Mouse (Mus musculus) embryonic facial prominence, embryonic 10.5 days (tissue): ENCODE results near the gene Vmn1r85. TPM values are rescaled to one million over a fixed set of nuclear protein-coding genes. Genes with fewer than 3 reads are reported as not detected.
A peak's percentile ranks its signal among the peaks of the same experiment; 100 is the strongest.

ENCODE experiments used
- DNase-seq: peaks from one replicate; pipeline ENCODE4 v3.0.0-alpha.2; 2017; ENCODE audit warnings: low spot score
- H3K27ac ChIP-seq: fragments of 300-500 bp; sonication (generic); replicated peaks from 2 replicates; pipeline ENCODE4 v1.5.1; 2016; ENCODE audit warnings: mild to moderate bottlenecking
- H3K27me3 ChIP-seq: fragments of 300-500 bp; sonication (generic); replicated peaks from 2 replicates; pipeline ENCODE4 v1.6.1; 2016; ENCODE audit warnings: low read depth, mild to moderate bottlenecking; ENCODE audit not compliant: poor library complexity, severe bottlenecking
- H3K36me3 ChIP-seq: fragments of 300-500 bp; sonication (generic); replicated peaks from 2 replicates; pipeline ENCODE4 v1.6.1; 2016; ENCODE audit warnings: mild to moderate bottlenecking, moderate library complexity
- H3K4me1 ChIP-seq: fragments of 300-500 bp; sonication (generic); 2 replicates; pipeline ENCODE4 v1.6.1; 2016
- H3K4me3 ChIP-seq: fragments of 300-500 bp; sonication (generic); 2 replicates; pipeline ENCODE4 v1.5.1; 2016; ENCODE audit warnings: mild to moderate bottlenecking, moderate library complexity
- H3K9me3 ChIP-seq: fragments of 300-500 bp; sonication (generic); 2 replicates; pipeline ENCODE4 v1.6.1; 2016; ENCODE audit warnings: mild to moderate bottlenecking
- WGBS: fragments of 180-500 bp; shearing (Covaris S2); methylation state at CpG from one replicate; pipeline ENCODE4 v1.1.7; 2016; 5-methylcytosine and 5-hydroxymethylcytosine counted together
- polyA plus RNA-seq: library from polyadenylated mRNA; unstranded; fragments of >200 nt; fragmentation: Nextera tagmentation; extraction: Ambion mirVana; gene quantifications from 2 replicates; pipeline ENCODE4 v1.2.1, GENCODE M21; 2016

Vmn1r85 gene
- polyA plus RNA-seq, 1 experiment from 2014 or later = not detected

- DNase-seq = no peak
- peak overlapping the region; percentile 95 for H3K27ac ChIP-seq
- H3K9me3 ChIP-seq = no peaks in the 10 kb centered on the region
- H3K4me1 ChIP-seq = peaks cover 5% of the 10 kb centered on the region; the same call in 1 of the 2 replicates
- H3K4me3 ChIP-seq = peak overlapping the region; percentile 71
- H3K27me3 ChIP-seq = no peaks in the 10 kb centered on the region
- no peaks in the 10 kb centered on the region for H3K36me3 ChIP-seq
- WGBS = 94% methylated on average over 2 of the region's 2 CpGs
These were observed 41.5 kb downstream of the Vmn1r85 start for GRCm38 (mm10) chr7:13053501-13053900.

- peak overlapping the region; percentile 71; the same call in 1 of the 2 replicates for H3K4me3 ChIP-seq
- H3K27ac ChIP-seq = no peak overlapping the region
- H3K36me3 ChIP-seq = no peaks in the 10 kb centered on the region
- peaks cover 5% of the 10 kb centered on the region; the same call in 1 of the 2 replicates for H3K4me1 ChIP-seq
- no peaks in the 10 kb centered on the region for H3K9me3 ChIP-seq
- DNase-seq = no peak
- WGBS = 89% methylated on average over 13 of the region's 13 CpGs
- no peaks in the 10 kb centered on the region for H3K27me3 ChIP-seq
These were observed 42.0 kb downstream of the Vmn1r85 start for GRCm38 (mm10) chr7:13053001-13053400.

- H3K4me3 ChIP-seq = no peak overlapping the region
- peaks cover 49% of the 10 kb centered on the region for H3K27me3 ChIP-seq
- DNase-seq = peak; percentile 58
- no peak overlapping the region for H3K27ac ChIP-seq
- 16% methylated on average over 2 of the region's 2 CpGs for WGBS
- H3K36me3 ChIP-seq = no peaks in the 10 kb centered on the region
- H3K9me3 ChIP-seq = peaks cover 15% of the 10 kb centered on the region
- H3K4me1 ChIP-seq = peaks cover 15% of the 10 kb centered on the region
These were observed 48.9 kb downstream of the Vmn1r85 start for GRCm38 (mm10) chr7:13046084-13046483.

- H3K27ac ChIP-seq = peak overlapping the region; percentile 53
- H3K27me3 ChIP-seq = peaks cover 55% of the 10 kb centered on the region
- H3K4me3 ChIP-seq = peak overlapping the region; percentile 61
These were observed 50.7 kb downstream of the Vmn1r85 start for GRCm38 (mm10) chr7:13044254-13044625.

GRCm38 (mm10) chr7:13043445-13044253 lies 51.3 kb downstream of the Vmn1r85 start:
- peak; percentile 72 for DNase-seq

More at GRCm38 (mm10) chr7:13044254-13044625, 50.7 kb downstream of the Vmn1r85 start:
- whole genome bisulfite sequencing = 5% methylated on average over 23 of the region's 23 CpGs
- peaks cover 17% of the 10 kb centered on the region for H3K4me1 ChIP-seq
- H3K9me3 ChIP-seq = peaks cover 15% of the 10 kb centered on the region
- DNase-seq = no peak
- H3K36me3 ChIP-seq = no peaks in the 10 kb centered on the region

GRCm38 (mm10) chr7:13043120-13043444 lies 51.9 kb downstream of the Vmn1r85 start:
- H3K9me3 ChIP-seq = peaks cover 15% of the 10 kb centered on the region
- peak overlapping the region; percentile 61 for H3K4me3 ChIP-seq
- 40% methylated on average over 16 of the region's 16 CpGs for WGBS
- no peak overlapping the region for H3K27ac ChIP-seq
- no peaks in the 10 kb centered on the region for H3K36me3 ChIP-seq
- DNase-seq = no peak
- peaks cover 24% of the 10 kb centered on the region for H3K4me1 ChIP-seq
- H3K27me3 ChIP-seq = peaks cover 55% of the 10 kb centered on the region

More at GRCm38 (mm10) chr7:13043445-13044253, 51.3 kb downstream of the Vmn1r85 start:
- Histone ChIP-seq H3K4me3 (peak overlapping the region; percentile 61), H3K4me1 (peaks cover 23% of the 10 kb centered on the region), H3K27me3 (peaks cover 55% of the 10 kb centered on the region), H3K36me3 (no peaks in the 10 kb centered on the region), H3K27ac (peak overlapping the region; percentile 53), H3K9me3 (peaks cover 15% of the 10 kb centered on the region)
- WGBS = 6% methylated on average over 88 of the region's 88 CpGs

GRCm38 (mm10) chr7:13042511-13042910 lies 52.5 kb downstream of the Vmn1r85 start:
- Histone ChIP-seq H3K36me3 (no peaks in the 10 kb centered on the region), H3K4me3 (no peak overlapping the region), H3K9me3 (peaks cover 15% of the 10 kb centered on the region), H3K27me3 (peaks cover 55% of the 10 kb centered on the region), H3K27ac (no peak overlapping the region), H3K4me1 (peaks cover 24% of the 10 kb centered on the region)
- 78% methylated on average over 6 of the region's 6 CpGs for WGBS
- no peak for DNase-seq

- WGBS = 71% methylated on average over 1 of the region's 1 CpGs
- peaks cover 3% of the 10 kb centered on the region for H3K36me3 ChIP-seq
- no peak for DNase-seq
These were observed 53.7 kb downstream of the Vmn1r85 start for GRCm38 (mm10) chr7:13041256-13041655.

GRCm38 (mm10) chr7:13039181-13039580 lies 55.8 kb downstream of the Vmn1r85 start:
- DNase-seq = no peak
- Histone ChIP-seq H3K36me3 (peaks cover 19% of the 10 kb centered on the region), H3K27me3 (peaks cover 37% of the 10 kb centered on the region), H3K4me1 (peaks cover 43% of the 10 kb centered on the region), H3K4me3 (peak overlapping the region; percentile 84), H3K9me3 (peaks cover 15% of the 10 kb centered on the region), H3K27ac (peak overlapping the region; percentile 100; the same call in 1 of the 2 replicates)
- WGBS = 91% methylated on average over 1 of the region's 1 CpGs

More at GRCm38 (mm10) chr7:13041256-13041655, 53.7 kb downstream of the Vmn1r85 start:
- peaks cover 55% of the 10 kb centered on the region for H3K27me3 ChIP-seq
- no peak overlapping the region for H3K27ac ChIP-seq
- H3K9me3 ChIP-seq = peaks cover 15% of the 10 kb centered on the region
- peaks cover 32% of the 10 kb centered on the region for H3K4me1 ChIP-seq
- no peak overlapping the region for H3K4me3 ChIP-seq

- peaks cover 12% of the 10 kb centered on the region for H3K9me3 ChIP-seq
- peaks cover 43% of the 10 kb centered on the region for H3K4me1 ChIP-seq
- H3K36me3 ChIP-seq = peaks cover 19% of the 10 kb centered on the region
- no peak for DNase-seq
- H3K27ac ChIP-seq = peak overlapping the region; percentile 100
- 28% methylated on average over 15 of the region's 15 CpGs for WGBS
- H3K27me3 ChIP-seq = peaks cover 32% of the 10 kb centered on the region
- peak overlapping the region; percentile 84 for H3K4me3 ChIP-seq
These were observed 56.3 kb downstream of the Vmn1r85 start for GRCm38 (mm10) chr7:13038621-13039169.

- under 1% methylated on average over 65 of the region's 65 CpGs for WGBS
- Histone ChIP-seq H3K9me3 (peaks cover 5% of the 10 kb centered on the region), H3K27me3 (peaks cover 25% of the 10 kb centered on the region), H3K27ac (peak within 1 kb of the TSS; percentile 100), H3K4me1 (peaks cover 44% of the 10 kb centered on the region), H3K36me3 (peaks cover 25% of the 10 kb centered on the region), H3K4me3 (peak within 1 kb of the TSS; percentile 84)
- DNase-seq = peak; percentile 99
These were observed 56.9 kb downstream of the Vmn1r85 start, which contains the start of gene Ube2m for GRCm38 (mm10) chr7:13037901-13038555. Ube2m (minus strand) TSS chr7:13038275.

- peak overlapping the region; percentile 100 for H3K27ac ChIP-seq
- peaks cover 48% of the 10 kb centered on the region for H3K4me1 ChIP-seq
- no peak for DNase-seq
- peaks cover 31% of the 10 kb centered on the region for H3K36me3 ChIP-seq
- WGBS = 2% methylated on average over 32 of the region's 33 CpGs
- no peaks in the 10 kb centered on the region for H3K9me3 ChIP-seq
- H3K27me3 ChIP-seq = peaks cover 19% of the 10 kb centered on the region
- peak overlapping the region; percentile 84 for H3K4me3 ChIP-seq
These were observed 57.6 kb downstream of the Vmn1r85 start for GRCm38 (mm10) chr7:13037366-13037765.
